Mouse (Mus musculus): Measurements from ENCODE around the gene Zfp128. TPM values are rescaled to one million over a fixed set of nuclear protein-coding genes. Genes with fewer than 3 reads are reported as not detected.
"Not testable (repeated sequence)": the region's sequence is repeated elsewhere in the genome, so short reads cannot be mapped to it uniquely, and the experiment has no call there.

The Zfp128 gene
- total and polyA plus RNA-seq, 2 experiments from 2014 or later: 1.9 to 10.7 TPM

- Histone ChIP-seq H3K4me1 (ENCODE audit: insufficient read depth, low read length) (no peaks in the 10 kb centered on the region), H3K4me2 (ENCODE audit: low read depth, low read length) (no peak overlapping the region), H3K36me3 (ENCODE audit: insufficient read depth, low read length) (no peaks in the 10 kb centered on the region), H3K27ac (no peak overlapping the region), H3K9ac (replicated peaks; ENCODE audit: low read length) (no peak overlapping the region), H3K4me3 (ENCODE audit: low read length) (no peak overlapping the region), H3K27me3 (ENCODE audit: insufficient read depth, low read length) (no peaks in the 10 kb centered on the region), H3K9me3 (ENCODE audit: low read length) (no peaks in the 10 kb centered on the region)
- ATAC-seq (no peak), DNase-seq (ENCODE audit: low spot score) (no peak)
- no peak for TF ChIP-seq CTCF (IDR thresholded peaks at IDR 0.05; ENCODE audit: low read depth)
- WGBS: 88% methylated on average over 3 of the region's 3 CpGs
These were observed 53.8 kb downstream of the Zfp128 start for GRCm38 (mm10) chr7:12934808-12935207.

- not testable (repeated sequence) for H3K27ac ChIP-seq; H3K4me1 ChIP-seq (ENCODE audit: insufficient read depth, low read length); ATAC-seq; H3K27me3 ChIP-seq (ENCODE audit: insufficient read depth, low read length); DNase-seq (ENCODE audit: low spot score); H3K4me2 ChIP-seq (ENCODE audit: low read depth, low read length); H3K9ac ChIP-seq (replicated peaks; ENCODE audit: low read length); H3K36me3 ChIP-seq (ENCODE audit: insufficient read depth, low read length); H3K4me3 ChIP-seq (ENCODE audit: low read length); H3K9me3 ChIP-seq (ENCODE audit: low read length)
- 94% methylated on average over 4 of the region's 4 CpGs for WGBS
These were observed 56.4 kb downstream of the Zfp128 start for GRCm38 (mm10) chr7:12937254-12937803.

GRCm38 (mm10) chr7:12940599-12940998 lies 59.6 kb downstream of the Zfp128 start:
- no peaks in the 10 kb centered on the region for H3K9me3 ChIP-seq (ENCODE audit: low read length)
- no peaks in the 10 kb centered on the region for H3K4me1 ChIP-seq (ENCODE audit: insufficient read depth, low read length)
- H3K27me3 ChIP-seq (ENCODE audit: insufficient read depth, low read length): no peaks in the 10 kb centered on the region
- H3K9ac ChIP-seq (replicated peaks; ENCODE audit: low read length): no peak overlapping the region
- TF ChIP-seq CTCF (IDR thresholded peaks at IDR 0.05; ENCODE audit: low read depth): no peak
- H3K27ac ChIP-seq: no peak overlapping the region
- no peaks in the 10 kb centered on the region for H3K36me3 ChIP-seq (ENCODE audit: insufficient read depth, low read length)
- H3K4me3 ChIP-seq (ENCODE audit: low read length): no peak overlapping the region
- ATAC-seq (no peak), DNase-seq (ENCODE audit: low spot score) (no peak)
- H3K4me2 ChIP-seq (ENCODE audit: low read depth, low read length): no peak overlapping the region
- 86% methylated on average over 4 of the region's 4 CpGs for WGBS

Other genes starting within 250 kb of the Zfp128 start
- gene Vmn2r54, start 240.9 kb upstream of the Zfp128 start, total RNA-seq (2014; rRNA removed): not detected in 2 replicates
- gene Vmn2r54, start 240.9 kb upstream of the Zfp128 start, polyA plus RNA-seq (2015; fragmentation: Nextera tagmentation; extraction: Ambion mirVana): not detected in 2 replicates
- gene Vmn2r55, start 196.2 kb upstream of the Zfp128 start, total RNA-seq (2014; rRNA removed): not detected in 2 replicates
- not detected in 2 replicates for gene Vmn2r55, start 196.2 kb upstream of the Zfp128 start, polyA plus RNA-seq (2015; fragmentation: Nextera tagmentation; extraction: Ambion mirVana)
- gene Vmn2r56, start 146.2 kb upstream of the Zfp128 start, total RNA-seq (2014; rRNA removed): 0.04 and 0.10 TPM in 2 replicates
- 0.03 TPM in 1 of 2 replicates, not detected in the other for gene Vmn2r56, start 146.2 kb upstream of the Zfp128 start, polyA plus RNA-seq (2015; fragmentation: Nextera tagmentation; extraction: Ambion mirVana)
- gene Zscan18, start 77.5 kb upstream of the Zfp128 start, total RNA-seq (2014; rRNA removed): 17.3 and 18.1 TPM in 2 replicates
- gene Zscan18, start 77.5 kb upstream of the Zfp128 start, polyA plus RNA-seq (2015; fragmentation: Nextera tagmentation; extraction: Ambion mirVana): 19.6 and 20.0 TPM in 2 replicates
- 10.7 and 14.8 TPM in 2 replicates for gene Zfp329, start 62.3 kb upstream of the Zfp128 start, total RNA-seq (2014; rRNA removed)
- 17.1 and 17.2 TPM in 2 replicates for gene Zfp329, start 62.3 kb upstream of the Zfp128 start, polyA plus RNA-seq (2015; fragmentation: Nextera tagmentation; extraction: Ambion mirVana)
- gene Zfp110, start 46.4 kb upstream of the Zfp128 start, total RNA-seq (2014; rRNA removed): 15.2 and 31.8 TPM in 2 replicates
- 16.6 and 18.1 TPM in 2 replicates for gene Zfp110, start 46.4 kb upstream of the Zfp128 start, polyA plus RNA-seq (2015; fragmentation: Nextera tagmentation; extraction: Ambion mirVana)
- 7.4 and 7.7 TPM in 2 replicates for gene Zscan22, start 16.6 kb downstream of the Zfp128 start, total RNA-seq (2014; rRNA removed)
- 2.5 and 2.9 TPM in 2 replicates for gene Zscan22, start 16.6 kb downstream of the Zfp128 start, polyA plus RNA-seq (2015; fragmentation: Nextera tagmentation; extraction: Ambion mirVana)
- gene Rps5, start 41.1 kb downstream of the Zfp128 start, total RNA-seq (2014; rRNA removed): 1,864 and 2,267 TPM in 2 replicates
- 646 and 658 TPM in 2 replicates for gene Rps5, start 41.1 kb downstream of the Zfp128 start, polyA plus RNA-seq (2015; fragmentation: Nextera tagmentation; extraction: Ambion mirVana)
- 2.5 and 3.0 TPM in 2 replicates for gene Rnf225, start 46.2 kb downstream of the Zfp128 start, total RNA-seq (2014; rRNA removed)
- gene Rnf225, start 46.2 kb downstream of the Zfp128 start, polyA plus RNA-seq (2015; fragmentation: Nextera tagmentation; extraction: Ambion mirVana): 1.1 TPM in 2 replicates
- gene Zfp324, start 84.7 kb downstream of the Zfp128 start, total RNA-seq (2014; rRNA removed): 25.5 and 30.1 TPM in 2 replicates
- gene Zfp324, start 84.7 kb downstream of the Zfp128 start, polyA plus RNA-seq (2015; fragmentation: Nextera tagmentation; extraction: Ambion mirVana): 6.8 and 7.1 TPM in 2 replicates
- gene Zfp446, start 96.7 kb downstream of the Zfp128 start, total RNA-seq (2014; rRNA removed): 8.9 and 10.9 TPM in 2 replicates
- gene Zfp446, start 96.7 kb downstream of the Zfp128 start, polyA plus RNA-seq (2015; fragmentation: Nextera tagmentation; extraction: Ambion mirVana): 7.6 and 7.9 TPM in 2 replicates
- 1.1 and 1.7 TPM in 2 replicates for gene Slc27a5, start 117.0 kb downstream of the Zfp128 start, total RNA-seq (2014; rRNA removed)
- gene Slc27a5, start 117.0 kb downstream of the Zfp128 start, polyA plus RNA-seq (2015; fragmentation: Nextera tagmentation; extraction: Ambion mirVana): 0.29 and 0.30 TPM in 2 replicates
- 483 and 563 TPM in 2 replicates for gene Trim28, start 117.9 kb downstream of the Zfp128 start, total RNA-seq (2014; rRNA removed)
- 176 and 184 TPM in 2 replicates for gene Trim28, start 117.9 kb downstream of the Zfp128 start, polyA plus RNA-seq (2015; fragmentation: Nextera tagmentation; extraction: Ambion mirVana)
- gene Zbtb45, start 128.9 kb downstream of the Zfp128 start, total RNA-seq (2014; rRNA removed): 41.6 and 47.6 TPM in 2 replicates
- gene Zbtb45, start 128.9 kb downstream of the Zfp128 start, polyA plus RNA-seq (2015; fragmentation: Nextera tagmentation; extraction: Ambion mirVana): 23.9 and 24.6 TPM in 2 replicates
- 59.7 and 68.0 TPM in 2 replicates for gene Chmp2a, start 153.6 kb downstream of the Zfp128 start, total RNA-seq (2014; rRNA removed)
- 188 and 202 TPM in 2 replicates for gene Chmp2a, start 153.6 kb downstream of the Zfp128 start, polyA plus RNA-seq (2015; fragmentation: Nextera tagmentation; extraction: Ambion mirVana)
- gene Ube2m, start 157.1 kb downstream of the Zfp128 start, total RNA-seq (2014; rRNA removed): 320 and 345 TPM in 2 replicates
- gene Ube2m, start 157.1 kb downstream of the Zfp128 start, polyA plus RNA-seq (2015; fragmentation: Nextera tagmentation; extraction: Ambion mirVana): 140 and 153 TPM in 2 replicates
- 9.6 and 11.5 TPM in 2 replicates for gene Mzf1, start 173.6 kb downstream of the Zfp128 start, total RNA-seq (2014; rRNA removed)
- 7.7 and 8.7 TPM in 2 replicates for gene Mzf1, start 173.6 kb downstream of the Zfp128 start, polyA plus RNA-seq (2015; fragmentation: Nextera tagmentation; extraction: Ambion mirVana)
- gene Vmn1r85, start 214.0 kb downstream of the Zfp128 start, total RNA-seq (2014; rRNA removed): 0.43 and 0.58 TPM in 2 replicates
- gene Vmn1r85, start 214.0 kb downstream of the Zfp128 start, polyA plus RNA-seq (2015; fragmentation: Nextera tagmentation; extraction: Ambion mirVana): 0.25 and 0.28 TPM in 2 replicates
- gene Vmn1r86, start 238.7 kb downstream of the Zfp128 start, total RNA-seq (2014; rRNA removed): not detected in 2 replicates
- gene Vmn1r86, start 238.7 kb downstream of the Zfp128 start, polyA plus RNA-seq (2015; fragmentation: Nextera tagmentation; extraction: Ambion mirVana): not detected in 2 replicates